Mouse (Mus musculus) spleen, postnatal 0 days (tissue): ENCODE data around the gene Ninl. TPM values are rescaled to one million over a fixed set of nuclear protein-coding genes. Genes with fewer than 3 reads are reported as not detected.

Experiments used
- polyA plus RNA-seq: library from polyadenylated mRNA; unstranded; fragments of >200 nt; fragmentation: Nextera tagmentation; extraction: Ambion mirVana; gene quantifications from 2 replicates; pipeline ENCODE4 v1.2.1, GENCODE M21; 2015

Gene Ninl
- polyA plus RNA-seq = 9.3 and 9.9 TPM in 2 replicates

GRCm38 (mm10) chr2:151039232-151039695 lies at the start of gene Ninl, which contains the start of gene Nanp:
Gene Ninl, minus strand, starts transcription at chr2:151039382.
Gene Nanp, minus strand, starts transcription at chr2:151039398.

DNA sequence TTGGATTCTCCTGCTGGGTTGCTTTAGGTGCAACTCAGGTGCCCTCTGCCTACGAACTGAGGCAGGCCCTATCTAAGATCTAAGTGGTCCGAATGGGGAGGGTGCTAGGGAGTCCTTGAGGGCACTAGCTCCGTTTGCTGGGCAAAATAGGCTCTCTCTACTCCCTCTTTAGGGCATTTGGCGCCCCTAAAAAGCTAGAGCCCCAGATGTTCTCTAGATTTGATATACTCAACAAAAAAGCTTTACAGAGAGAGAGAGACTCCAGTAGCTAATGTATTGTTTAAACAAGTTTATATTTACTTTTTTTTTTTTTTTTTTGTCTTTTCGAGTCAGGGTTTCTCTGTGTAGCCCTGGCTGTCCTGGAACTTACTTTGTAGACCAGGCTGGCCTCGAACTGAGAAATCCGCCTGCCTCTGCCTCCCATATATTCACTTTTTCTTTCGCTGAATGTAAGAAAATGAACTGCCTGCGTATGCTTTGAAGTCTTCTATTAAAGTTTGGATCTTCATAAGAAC lies 134.2 kb downstream of the Ninl start, which contains the start of gene Gins1:
Gene Gins1 (plus strand): TSS at position 465 of the 515 bp plus-strand sequence.

GRCm38 (mm10) chr2:150904272-150904935 lies 134.8 kb downstream of the Ninl start, which contains the start of gene Abhd12:
Gene Abhd12, minus strand, starts transcription at chr2:150904741.

Other genes starting within 250 kb of the Ninl start
- gene Abhd12, start 134.6 kb downstream of the Ninl start, polyA plus RNA-seq = 24.5 and 32.5 TPM in 2 replicates
- 50.1 and 50.5 TPM in 2 replicates for gene Gins1, start 134.0 kb downstream of the Ninl start, polyA plus RNA-seq
- gene Nanp, start within 50 bp of the Ninl start, polyA plus RNA-seq = 83.4 and 97.4 TPM in 2 replicates
- gene Gm14151, start 53.0 kb upstream of the Ninl start, polyA plus RNA-seq = not detected in 2 replicates
- not detected in 2 replicates for gene Gm14147, start 58.9 kb upstream of the Ninl start, polyA plus RNA-seq